Mouse (Mus musculus) kidney, adult 11 months (tissue): ENCODE data around the gene Slc2a4.

Experiments used
- DNase-seq: peaks from one replicate; pipeline ENCODE4 v3.0.0; 2022

Slc2a4 gene

DNA sequence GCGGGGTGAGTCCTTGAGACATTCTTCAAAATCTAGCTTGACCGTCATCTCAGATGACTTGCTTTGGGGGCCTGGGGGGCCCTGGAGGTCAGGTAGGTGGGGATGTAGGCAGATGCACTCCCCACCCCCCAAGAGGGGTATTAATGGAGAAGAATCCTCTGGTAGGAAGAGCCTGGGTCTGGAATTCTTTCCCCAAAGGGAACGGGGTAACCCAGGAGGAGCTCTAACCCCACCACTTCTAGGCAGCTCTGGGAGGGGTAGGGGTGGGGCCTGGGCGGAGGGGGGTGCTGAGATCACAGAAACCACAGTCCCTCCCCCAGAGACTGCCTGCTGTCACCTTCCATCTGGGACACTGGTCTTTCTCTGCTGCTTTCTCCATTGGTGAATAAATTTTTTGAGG lies 52.7 kb downstream of the Slc2a4 start, which contains the start of gene Acap1:
Acap1 (minus strand) TSS at position 249 of the 400 bp plus-strand sequence.
- DNase-seq, result no peak

DNA sequence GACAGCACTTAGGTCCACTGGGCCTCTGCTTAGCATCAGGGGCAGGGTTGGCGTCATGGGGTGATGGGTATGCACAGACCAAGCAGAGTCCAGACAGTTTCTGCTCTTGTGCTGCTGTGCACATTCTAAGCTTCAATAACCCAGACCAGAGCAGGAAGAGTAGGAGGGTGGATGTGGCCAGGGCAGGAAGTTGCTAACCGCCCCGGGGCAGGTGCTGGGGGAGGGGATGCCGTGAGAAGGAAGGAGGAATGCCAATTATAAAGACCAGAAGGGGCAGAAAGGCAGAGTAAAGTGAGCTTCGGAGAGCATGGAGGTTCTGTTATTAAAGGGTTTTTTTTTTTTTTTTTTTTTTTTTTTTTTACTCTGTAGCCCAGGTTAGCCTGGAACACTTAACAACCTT lies 53.3 kb downstream of the Slc2a4 start:
- no peak for DNase-seq
